Mouse (Mus musculus) ES-E14 (cell line): ENCODE measurements around the gene Mb21d2.

Source experiments
- HCFC1 ChIP-seq: IDR thresholded peaks from 2 replicates; pipeline ENCODE4 v1.6.1; 2012; ENCODE audit warnings: low read length, inconsistent platforms, borderline replicate concordance; ENCODE audit not compliant: insufficient read depth
- MAFK ChIP-seq: IDR thresholded peaks from 2 replicates; pipeline ENCODE4 v1.6.1; 2014; ENCODE audit warnings: mild to moderate bottlenecking, low read depth, low read length, inconsistent platforms; ENCODE audit not compliant: insufficient read depth

DNA sequence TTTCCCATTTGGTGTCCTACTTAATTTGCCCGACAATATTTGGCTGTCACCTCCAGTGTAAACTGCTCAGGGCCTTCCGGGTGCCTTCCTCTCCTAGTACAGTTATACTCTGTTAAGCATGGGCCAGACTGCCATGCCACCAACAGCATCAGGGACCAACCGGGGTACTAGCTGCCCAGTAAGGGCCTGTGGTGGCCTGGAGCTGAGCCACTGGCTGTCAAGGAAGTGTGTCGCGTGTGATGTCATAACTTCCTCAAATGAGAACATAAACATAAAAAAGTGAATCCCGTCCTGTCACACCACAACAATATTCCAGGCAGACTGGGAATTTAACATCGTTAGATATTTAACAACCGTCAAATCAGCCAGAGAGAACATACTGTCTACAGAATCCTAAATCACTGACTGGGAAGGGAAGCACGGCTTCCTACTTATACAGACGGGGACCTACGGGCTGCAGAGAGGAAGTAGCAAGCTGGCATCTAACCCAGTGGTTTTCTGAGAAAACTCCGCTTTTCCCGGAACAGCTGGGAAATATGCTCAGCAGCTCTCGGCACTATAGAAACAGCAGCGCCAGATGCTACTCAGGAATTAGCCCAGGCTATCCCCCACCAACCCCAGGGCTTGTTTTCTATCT lies 17.9 kb downstream of the Mb21d2 start:
- TF ChIP-seq MAFK = no peak
- no peak for TF ChIP-seq HCFC1
